Mouse (Mus musculus) embryonic fibroblast, embryonic 13.5 days (primary cell): ENCODE data around the gene Hoxa13.

Experiments used
- CTCF ChIP-seq: IDR thresholded peaks from 2 replicates; pipeline ENCODE4 v1.5.1; 2011; ENCODE audit warnings: mild to moderate bottlenecking, control low read depth, low read length, moderate library complexity, borderline replicate concordance; ENCODE audit not compliant: insufficient read depth
- POLR2A ChIP-seq: IDR thresholded peaks from 2 replicates; pipeline ENCODE4 v1.6.1; 2011; ENCODE audit warnings: low read depth, mild to moderate bottlenecking, control low read depth, low read length, moderate library complexity

DNA sequence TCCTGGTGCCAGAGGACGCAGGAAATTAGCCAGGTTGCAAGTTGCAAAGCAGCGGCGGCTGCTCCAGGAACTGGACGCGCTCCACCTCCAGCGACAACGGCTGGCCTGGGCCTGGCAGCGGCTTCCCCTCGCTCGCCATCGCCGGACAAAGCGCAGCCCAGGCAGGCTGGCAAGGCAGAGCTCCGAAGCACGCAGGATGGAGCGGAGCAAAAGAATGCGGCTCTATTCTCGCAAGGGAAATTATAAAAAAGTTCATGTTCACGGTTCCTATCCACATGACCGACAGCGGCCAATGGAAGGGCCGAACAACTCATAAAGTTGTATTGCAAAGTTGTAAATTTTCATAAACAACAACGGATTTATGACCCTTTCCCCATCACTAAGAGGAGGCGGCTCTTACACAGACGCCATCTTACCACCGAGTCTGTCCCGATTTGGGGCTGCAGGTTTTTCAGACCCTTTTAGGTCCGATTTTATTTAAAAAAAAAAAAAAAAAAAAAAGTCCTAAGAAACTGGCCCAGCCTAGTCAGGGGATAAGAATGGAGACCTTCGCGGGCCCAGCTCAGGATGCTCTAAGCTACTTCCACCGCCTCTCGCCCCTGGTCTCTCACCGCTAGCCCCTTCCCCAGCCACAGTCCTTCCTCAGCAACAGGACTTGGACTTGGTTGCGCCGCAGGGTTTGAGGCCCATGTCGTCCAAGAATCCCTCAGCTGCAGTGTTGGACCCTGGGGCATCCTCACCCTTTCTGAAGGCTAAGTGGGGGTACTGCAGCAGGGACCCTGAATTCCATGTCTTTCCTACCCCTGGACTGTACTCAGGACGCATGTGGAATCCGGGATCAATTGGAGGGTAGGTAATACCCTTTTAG, 47.3 kb downstream of the Hoxa13 start, which contains the start of the genes Hoxa3 and Gm28308:
- TF ChIP-seq CTCF (no peak), POLR2A (peak; percentile 96)
